In the genomic region with DNA sequence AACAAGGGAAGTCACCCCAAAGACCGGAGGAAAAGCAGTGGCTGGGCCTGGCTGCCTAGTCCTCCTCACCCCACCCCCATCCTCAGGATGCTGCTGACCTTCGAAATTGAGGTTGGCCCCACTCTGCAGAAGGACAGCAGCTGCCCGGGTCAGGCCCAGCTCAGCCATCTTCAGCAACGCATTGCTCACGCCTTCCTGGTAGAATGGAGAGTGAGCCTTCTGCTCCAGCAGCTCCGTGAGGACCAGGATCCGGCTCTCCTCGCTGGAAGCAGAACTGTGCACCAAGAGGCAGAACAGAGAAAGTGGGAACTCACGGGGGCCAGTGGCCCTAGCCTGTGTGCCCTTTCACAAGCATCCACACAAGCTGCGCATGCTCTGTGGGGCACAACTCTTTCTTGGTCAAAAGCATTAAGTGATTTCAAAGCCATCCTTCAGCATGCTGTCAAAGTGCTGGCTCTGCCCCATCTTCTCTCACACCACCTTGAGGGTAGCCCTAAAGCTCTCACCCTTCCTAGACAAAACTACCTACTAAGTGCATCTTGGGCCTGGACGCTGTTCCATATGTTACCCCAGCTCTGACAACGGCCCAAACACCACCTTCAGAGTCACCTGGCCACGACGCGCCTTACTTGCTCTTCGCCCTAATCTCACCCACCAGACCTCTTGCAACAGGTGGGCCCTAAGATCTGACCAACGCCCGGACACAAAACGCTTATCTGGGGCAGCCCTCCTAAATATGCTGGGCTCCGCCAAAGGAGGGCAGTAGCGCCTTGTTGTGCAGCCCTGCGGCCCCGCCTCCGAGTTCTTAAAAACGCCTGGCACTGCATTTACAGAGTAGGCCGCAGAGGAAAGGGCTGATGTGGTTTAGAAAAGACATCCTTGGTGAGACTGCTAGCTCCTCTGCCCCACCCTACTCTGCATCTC, we compare ENCODE assay signal across 8 mouse cellular contexts. TPM values are rescaled to one million over a fixed set of nuclear protein-coding genes. Genes with fewer than 3 reads are reported as not detected.
DNase-seq lines count a peak whose midpoint lies in the region; ATAC-seq and TF ChIP-seq lines count a peak whose summit lies in the region.

No protein-coding gene starts in this region.

- H3K27me3 ChIP-seq in heart, embryonic 16.5 days (ENCODE audit: control insufficient read depth, insufficient read depth, low read length), result no peaks in the 10 kb centered on the region
- no peaks in the 10 kb centered on the region for H3K27me3 ChIP-seq in lung, embryonic 15.5 days

- H3K9me3 ChIP-seq in heart, embryonic 16.5 days (replicated peaks; ENCODE audit: control insufficient read depth, low read length), result no peaks in the 10 kb centered on the region
- H3K9me3 ChIP-seq in lung, embryonic 15.5 days, result no peaks in the 10 kb centered on the region

- TF ChIP-seq POLR2A in olfactory bulb, adult 2 months (IDR thresholded peaks at IDR 0.05; ENCODE audit: insufficient read depth, low read depth, low read length), result no peak

- DNase-seq in 416B (ENCODE audit: low read depth), result peak; percentile 89
- peak; percentile 71 for DNase-seq in ES-CJ7 (ENCODE audit: low read depth, low spot score)
- DNase-seq in embryo, embryonic 11 days, result peak; percentile 73
- peak; percentile 62 to 78 for DNase-seq in kidney, postnatal 36 days
- DNase-seq in thymus, postnatal 36 days, result peak; percentile 48 to 63

- H3K9ac ChIP-seq in heart, embryonic 16.5 days (ENCODE audit: low read length), result peak overlapping the region; percentile 88
- peak overlapping the region; percentile 96 for H3K9ac ChIP-seq in lung, embryonic 15.5 days

- ATAC-seq in heart, embryonic 16.5 days (replicated peaks; ENCODE audit: extremely low read depth, insufficient read depth, low FRiP score), result no peak
- no peak for ATAC-seq in lung, embryonic 15.5 days (ENCODE audit: borderline replicate concordance, extremely low read depth, low FRiP score, low TSS enrichment)

- peak overlapping the region; percentile 86 for H3K4me2 ChIP-seq in heart, embryonic 16.5 days (ENCODE audit: low read depth, low read length)
- H3K4me2 ChIP-seq in lung, embryonic 15.5 days, result peak overlapping the region; percentile 91

- H3K27ac ChIP-seq in heart, embryonic 16.5 days (ENCODE audit: low read length), result peak overlapping the region; percentile 48
- H3K27ac ChIP-seq in lung, embryonic 15.5 days, result peak overlapping the region; percentile 57; the same call in 1 of the 2 replicates
- H3K27ac ChIP-seq in olfactory bulb, adult 2 months (ENCODE audit: insufficient read depth, low read depth, low read length), result no peak overlapping the region

- peak; percentile 24; the same call in 1 of the 2 replicates for TF ChIP-seq CTCF in olfactory bulb, adult 2 months (IDR thresholded peaks at IDR 0.05; ENCODE audit: insufficient read depth, low read depth, low read length)

- WGBS in heart, embryonic 16.5 days, result 30% methylated on average over 26 of the region's 26 CpGs
- 28% methylated on average over 26 of the region's 26 CpGs for whole genome bisulfite sequencing in lung, embryonic 15.5 days
- 30% methylated on average over 26 of the region's 26 CpGs for WGBS in olfactory bulb, adult 2 months

- peak overlapping the region; percentile 88 for H3K4me3 ChIP-seq in heart, embryonic 16.5 days (ENCODE audit: low read length)
- H3K4me3 ChIP-seq in lung, embryonic 15.5 days, result peak overlapping the region; percentile 99
- H3K4me3 ChIP-seq in olfactory bulb, adult 2 months (ENCODE audit: insufficient read depth, low read depth, low read length), result peak overlapping the region; percentile 78

- H3K4me1 ChIP-seq in heart, embryonic 16.5 days (ENCODE audit: control insufficient read depth, insufficient read depth, low read length), result peaks cover 17% of the 10 kb centered on the region
- peaks cover 35% of the 10 kb centered on the region for H3K4me1 ChIP-seq in lung, embryonic 15.5 days
- H3K4me1 ChIP-seq in olfactory bulb, adult 2 months (ENCODE audit: control insufficient read depth, insufficient read depth, low read length), result peaks cover 19% of the 10 kb centered on the region

- peaks cover 36% of the 10 kb centered on the region for H3K36me3 ChIP-seq in heart, embryonic 16.5 days (ENCODE audit: control insufficient read depth, insufficient read depth)
- peaks cover 48% of the 10 kb centered on the region for H3K36me3 ChIP-seq in lung, embryonic 15.5 days

RNA-seq across cellular contexts. Expression of gene Asb6, which starts 3.0 kb away (rescaled TPM):
- polyA plus RNA-seq in heart, embryonic 16.5 days (2015; fragmentation: Nextera tagmentation; extraction: Ambion mirVana), result 20.1 and 22.5 TPM in 2 replicates
- 31.8 and 34.0 TPM in 2 replicates for polyA plus RNA-seq in lung, embryonic 15.5 days (2015; fragmentation: Nextera tagmentation; extraction: Ambion mirVana)
- not detected in 2 replicates for polyA plus RNA-seq in olfactory bulb, adult 2 months (2012; ENCODE audit: insufficient read depth, insufficient read length, low replicate concordance, missing spikeins)

RNA-seq across cellular contexts. Expression of gene Prrx2, which starts 7.7 kb away (rescaled TPM):
- polyA plus RNA-seq in heart, embryonic 16.5 days (2015; fragmentation: Nextera tagmentation; extraction: Ambion mirVana), result 10.8 and 13.9 TPM in 2 replicates
- 9.7 and 12.5 TPM in 2 replicates for polyA plus RNA-seq in lung, embryonic 15.5 days (2015; fragmentation: Nextera tagmentation; extraction: Ambion mirVana)
- polyA plus RNA-seq in olfactory bulb, adult 2 months (2012; ENCODE audit: insufficient read depth, insufficient read length, low replicate concordance, missing spikeins), result not detected in 2 replicates

RNA-seq across cellular contexts. Expression of gene Ntmt1, which starts 19.5 kb away (rescaled TPM):
- 90.0 and 90.4 TPM in 2 replicates for polyA plus RNA-seq in heart, embryonic 16.5 days (2015; fragmentation: Nextera tagmentation; extraction: Ambion mirVana)
- polyA plus RNA-seq in lung, embryonic 15.5 days (2015; fragmentation: Nextera tagmentation; extraction: Ambion mirVana), result 82.9 and 87.2 TPM in 2 replicates
- not detected in 2 replicates for polyA plus RNA-seq in olfactory bulb, adult 2 months (2012; ENCODE audit: insufficient read depth, insufficient read length, low replicate concordance, missing spikeins)

RNA-seq across cellular contexts. Expression of gene 1700001O22Rik, which starts 23.6 kb away (rescaled TPM):
- 2.2 and 2.7 TPM in 2 replicates for polyA plus RNA-seq in heart, embryonic 16.5 days (2015; fragmentation: Nextera tagmentation; extraction: Ambion mirVana)
- polyA plus RNA-seq in lung, embryonic 15.5 days (2015; fragmentation: Nextera tagmentation; extraction: Ambion mirVana), result 4.7 and 6.0 TPM in 2 replicates
- polyA plus RNA-seq in olfactory bulb, adult 2 months (2012; ENCODE audit: insufficient read depth, insufficient read length, low replicate concordance, missing spikeins), result not detected in 2 replicates

Comparison
In these comparisons a context has a peak if more than half of its experiments do, and no peak if none do; other contexts are left out.
1. RNA of gene Prrx2, which starts 7.7 kb away (polyA plus RNA-seq): 9.7 to 12.5 TPM in lung, embryonic 15.5 days and 10.8 to 13.9 TPM in heart, embryonic 16.5 days; not detected in olfactory bulb, adult 2 months; every median in the first group is over 10 times any median in the second.
2. RNA of gene Ntmt1, which starts 19.5 kb away (polyA plus RNA-seq): 90.0 to 90.4 TPM in heart, embryonic 16.5 days and 82.9 to 87.2 TPM in lung, embryonic 15.5 days; not detected in olfactory bulb, adult 2 months; every median in the first group is over 10 times any median in the second.
3. Peak in every context shown above with its lines, with median percentiles within 50 percentile points of each other: DNase-seq and H3K4me3 ChIP-seq.